Comparison of ENCODE assay signal across 22 mouse cellular contexts in genomic region chr2:52862046-52862759, GRCm38 (mm10). TPM values are rescaled to one million over a fixed set of nuclear protein-coding genes. Genes with fewer than 3 reads are reported as not detected.
DNase-seq lines count a peak whose midpoint lies in the region; ATAC-seq and TF ChIP-seq lines count a peak whose summit lies in the region.
"Had no signal": no experiment of that assay in that cellular context is flagged by ENCODE, and none has a peak within 500 bp of the region (broad histone marks: within the 10 kb centered on the region; RNA-seq: fewer than 3 reads in every experiment).

No protein-coding gene starts in this region.

- H3K4me1 ChIP-seq in lung, embryonic 14.5 days (ENCODE audit: insufficient read depth), result peaks cover 25% of the 10 kb centered on the region
- peaks cover 14% of the 10 kb centered on the region for H3K4me1 ChIP-seq in liver, embryonic 12.5 days
- peaks cover 8% of the 10 kb centered on the region for H3K4me1 ChIP-seq in thymus, adult 2 months (replicated peaks; ENCODE audit: control insufficient read depth, insufficient read depth, low read length)

- no peak for DNase-seq in lung, embryonic 14.5 days
- DNase-seq in lung, postnatal 14 days, result no peak
- DNase-seq in NIH3T3 (ENCODE audit: low read depth), result peak; percentile 37
- DNase-seq in cerebellum, adult 9-10 months, result peak; percentile 55
- no peak for DNase-seq in thymus, adult 2 months
- DNase-seq in left cerebral cortex, postnatal 4 days, result no peak
- DNase-seq: adrenal gland, postnatal 14 days; heart, postnatal 14 days; kidney, adult 8-10 months; kidney, postnatal 14 days; layer of hippocampus, adult 9-11 months; midbrain, embryonic 14.5 days; spleen, adult 18-20 months had no signal

- H3K9ac ChIP-seq in lung, embryonic 14.5 days, result no peak overlapping the region
- no peak overlapping the region for H3K9ac ChIP-seq in liver, embryonic 12.5 days
- H3K9ac ChIP-seq: embryonic facial prominence, embryonic 13.5 days; heart, embryonic 12.5 days; hindbrain, embryonic 12.5 days; limb, embryonic 15.5 days had no signal

- ATAC-seq in lung, embryonic 14.5 days (ENCODE audit: insufficient read depth), result no peak
- peak; percentile 29 for ATAC-seq in granulocyte monocyte progenitor cell, adult 5-6 weeks (replicated peaks; ENCODE audit: poor library complexity, severe bottlenecking)
- ATAC-seq in liver, embryonic 12.5 days, result no peak
- ATAC-seq: activated CD4-positive, CD25-positive, alpha-beta regulatory T cell, adult 4 months; inflammation-experienced regulatory T-cells, adult 6 months had no signal

- no peak for TF ChIP-seq CTCF in lung, embryonic 14.5 days (IDR thresholded peaks at IDR 0.05; ENCODE audit: low read depth)
- TF ChIP-seq CTCF in thymus, adult 2 months (IDR thresholded peaks at IDR 0.05; ENCODE audit: borderline replicate concordance, control insufficient read depth, extremely low read depth, insufficient read depth, low read length, poor library complexity), result no peak

- no peak overlapping the region for H3K27ac ChIP-seq in lung, embryonic 14.5 days (ENCODE audit: low read depth)
- H3K27ac ChIP-seq in liver, embryonic 12.5 days, result no peak overlapping the region
- no peak overlapping the region for H3K27ac ChIP-seq in thymus, adult 2 months (ENCODE audit: control insufficient read depth, insufficient read depth, low read length)
- H3K27ac ChIP-seq: embryonic facial prominence, embryonic 13.5 days; hindbrain, embryonic 12.5 days; limb, embryonic 15.5 days had no signal

- TF ChIP-seq POLR2A in thymus, adult 2 months (IDR thresholded peaks at IDR 0.05; ENCODE audit: control insufficient read depth, extremely low read depth, insufficient read depth, low read length, poor library complexity), result no peak

- H3K4me2 ChIP-seq in lung, embryonic 14.5 days, result peak overlapping the region; percentile 32; the same call in 1 of the 2 replicates
- H3K4me2 ChIP-seq in liver, embryonic 12.5 days, result no peak overlapping the region
- H3K4me2 ChIP-seq: embryonic facial prominence, embryonic 13.5 days; heart, embryonic 12.5 days; hindbrain, embryonic 12.5 days; limb, embryonic 15.5 days had no signal

- intact Hi-C loops in left cerebral cortex, postnatal 4 days (cut with DNase I), result no loop called here

- no peaks in the 10 kb centered on the region for H3K27me3 ChIP-seq in lung, embryonic 14.5 days (ENCODE audit: insufficient read depth, low read length)
- peaks cover 35% of the 10 kb centered on the region for H3K27me3 ChIP-seq in liver, embryonic 12.5 days (replicated peaks)
- peaks cover 11% of the 10 kb centered on the region for H3K27me3 ChIP-seq in thymus, adult 2 months (ENCODE audit: control insufficient read depth, insufficient read depth, low read length)
- H3K27me3 ChIP-seq: embryonic facial prominence, embryonic 13.5 days; heart, embryonic 12.5 days; hindbrain, embryonic 12.5 days; limb, embryonic 15.5 days had no signal

- 76% methylated on average over 9 of the region's 9 CpGs for WGBS in lung, embryonic 14.5 days
- 72% methylated on average over 9 of the region's 9 CpGs for WGBS in liver, embryonic 12.5 days (ENCODE audit: insufficient replicate concordance)
- 92% methylated on average over 9 of the region's 9 CpGs for WGBS in thymus, adult 2 months

- no peak overlapping the region for H3K4me3 ChIP-seq in lung, embryonic 14.5 days (ENCODE audit: low read depth, low read length)
- no peak overlapping the region for H3K4me3 ChIP-seq in liver, embryonic 12.5 days
- H3K4me3 ChIP-seq in thymus, adult 2 months (ENCODE audit: control insufficient read depth, insufficient read depth, low read length), result no peak overlapping the region
- H3K4me3 ChIP-seq: embryonic facial prominence, embryonic 13.5 days; heart, embryonic 12.5 days; hindbrain, embryonic 12.5 days; limb, embryonic 15.5 days; megakaryocyte, embryonic 14.5 days had no signal

- H3K9me3 ChIP-seq in lung, embryonic 14.5 days (ENCODE audit: low read depth, low read length), result no peaks in the 10 kb centered on the region
- no peaks in the 10 kb centered on the region for H3K9me3 ChIP-seq in liver, embryonic 12.5 days (replicated peaks)
- H3K9me3 ChIP-seq: hindbrain, embryonic 12.5 days; limb, embryonic 15.5 days; megakaryocyte, embryonic 14.5 days had no signal

- no peaks in the 10 kb centered on the region for H3K36me3 ChIP-seq in lung, embryonic 14.5 days (ENCODE audit: insufficient read depth)
- H3K36me3 ChIP-seq in liver, embryonic 12.5 days, result no peaks in the 10 kb centered on the region
- no peaks in the 10 kb centered on the region for H3K36me3 ChIP-seq in thymus, adult 2 months (ENCODE audit: control insufficient read depth, insufficient read depth, low read length)

RNA-seq across cellular contexts. Expression of gene Fmnl2, which starts 4.5 kb away (rescaled TPM):
- polyA plus RNA-seq in lung, embryonic 14.5 days (2014; fragmentation: Nextera tagmentation; extraction: Ambion mirVana), result 4.6 and 5.0 TPM in 2 replicates
- total RNA-seq in granulocyte monocyte progenitor cell, adult 5-6 weeks (2014; fragmentation: Nextera tagmentation), result 4.0 and 5.7 TPM in 2 replicates
- total RNA-seq in granulocyte monocyte progenitor cell, adult 5-6 weeks (2017), result 3.8 and 4.4 TPM in 2 replicates
- 0.64 and 0.67 TPM in 2 replicates for polyA plus RNA-seq in liver, embryonic 12.5 days (2016; fragmentation: Nextera tagmentation; extraction: Ambion mirVana)
- polyA plus RNA-seq in thymus, adult 2 months (2012; rRNA removed), result 4.1 and 5.0 TPM in 2 replicates
- 10 to 100 TPM; 62.6 to 70.6 TPM for total RNA-seq in left cerebral cortex, postnatal 4 days (2021)

Comparison
In these comparisons a context has a peak if more than half of its experiments do, and no peak if none do; other contexts are left out.
1. DNase-seq: peak in NIH3T3 (single experiment) and cerebellum, adult 9-10 months (single experiment); none in lung, embryonic 14.5 days (single experiment), lung, postnatal 14 days (single experiment), thymus, adult 2 months (single experiment) and left cerebral cortex, postnatal 4 days (single experiment).